Mouse (Mus musculus) megakaryocyte, embryonic 14.5 days (primary cell): ENCODE results near the gene Tbcd. TPM values are rescaled to one million over a fixed set of nuclear protein-coding genes. Genes with fewer than 3 reads are reported as not detected.

Experiments
- H3K27me3 ChIP-seq: replicated peaks from 2 replicates; pipeline ENCODE3; 2012; ENCODE audit warnings: inconsistent platforms
- H3K36me3 ChIP-seq: replicated peaks from 2 replicates; pipeline ENCODE3; 2012; ENCODE audit warnings: low read length, inconsistent platforms, mixed read lengths
- H3K4me1 ChIP-seq: 2 replicates; pipeline ENCODE4 v1.6.1; 2012; ENCODE audit warnings: inconsistent platforms
- H3K4me3 ChIP-seq: replicated peaks from 2 replicates; pipeline ENCODE3; 2012; ENCODE audit warnings: moderate library complexity, mild to moderate bottlenecking, inconsistent platforms
- H3K9me3 ChIP-seq: 2 replicates; pipeline ENCODE4 v1.6.1; 2012; ENCODE audit warnings: inconsistent platforms
- FLI1 ChIP-seq: IDR thresholded peaks from 2 replicates; pipeline ENCODE4 v1.6.1; 2012; ENCODE audit warnings: low read length, inconsistent platforms, mixed read lengths
- GATA1 ChIP-seq: IDR thresholded peaks from 3 replicates; pipeline ENCODE4 v1.6.1; 2012; ENCODE audit warnings: mixed read lengths, low read length, inconsistent platforms, borderline replicate concordance
- polyA plus RNA-seq: library from polyadenylated mRNA; stranded (reverse); fragments of >175 nt; gene quantifications from 2 replicates; pipeline ENCODE4 v1.2.3, GENCODE M21; 2012; ENCODE audit warnings: low replicate concordance; ENCODE audit not compliant: insufficient read depth

The Tbcd gene
- polyA plus RNA-seq, 1 experiment, result 3.3 TPM

DNA sequence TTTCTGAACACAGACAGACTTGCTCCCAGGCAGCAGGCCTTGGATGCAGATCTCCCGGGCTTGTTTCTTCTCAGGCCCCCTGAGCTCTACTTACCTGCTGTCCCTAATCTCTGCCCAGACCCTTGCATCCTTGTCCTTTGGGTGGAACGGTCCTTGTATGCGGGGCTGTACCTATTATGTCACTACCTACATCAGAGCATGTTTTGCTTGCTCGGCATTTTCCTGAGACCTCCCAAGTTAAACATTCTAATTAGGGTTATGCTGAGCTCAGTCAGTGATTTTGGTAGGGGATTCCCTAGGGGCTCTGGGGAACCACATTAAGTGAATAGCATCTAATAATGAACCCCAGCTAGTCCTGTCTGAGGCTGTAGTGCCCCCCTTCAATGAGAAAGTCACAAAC lies 173.3 kb downstream of the Tbcd start:
- no peak for TF ChIP-seq FLI1
- H3K36me3 ChIP-seq, result peaks cover 97% of the 10 kb centered on the region
- H3K27me3 ChIP-seq, result no peaks in the 10 kb centered on the region
- peaks cover 3% of the 10 kb centered on the region; the same call in 1 of the 2 replicates for H3K4me1 ChIP-seq
- no peak overlapping the region for H3K4me3 ChIP-seq
- H3K9me3 ChIP-seq, result no peaks in the 10 kb centered on the region

DNA sequence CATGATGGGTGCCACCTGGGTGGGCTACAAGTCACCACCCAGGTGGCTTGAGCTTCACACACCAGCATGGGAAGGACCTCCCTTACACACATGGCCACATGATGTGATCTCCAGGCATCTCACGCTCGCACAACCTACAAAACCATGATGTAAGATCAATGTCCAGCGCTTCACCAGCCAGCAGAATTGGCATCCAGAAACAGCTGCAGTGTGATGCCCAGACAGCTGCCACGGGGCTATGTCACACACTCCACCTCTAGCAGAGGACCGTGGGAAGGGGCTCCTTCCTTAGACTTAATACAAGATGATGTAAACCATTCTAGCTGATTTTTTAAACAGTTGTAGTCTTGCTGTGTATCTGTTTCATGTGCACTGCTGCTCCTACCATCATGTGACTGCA lies 175.8 kb downstream of the Tbcd start:
- no peaks in the 10 kb centered on the region for H3K27me3 ChIP-seq
- peaks cover 11% of the 10 kb centered on the region; the same call in 1 of the 2 replicates for H3K4me1 ChIP-seq
- H3K36me3 ChIP-seq, result peaks cover 97% of the 10 kb centered on the region
- H3K9me3 ChIP-seq, result no peaks in the 10 kb centered on the region
- no peak overlapping the region for H3K4me3 ChIP-seq
- TF ChIP-seq FLI1 (no peak), GATA1 (no peak)

DNA sequence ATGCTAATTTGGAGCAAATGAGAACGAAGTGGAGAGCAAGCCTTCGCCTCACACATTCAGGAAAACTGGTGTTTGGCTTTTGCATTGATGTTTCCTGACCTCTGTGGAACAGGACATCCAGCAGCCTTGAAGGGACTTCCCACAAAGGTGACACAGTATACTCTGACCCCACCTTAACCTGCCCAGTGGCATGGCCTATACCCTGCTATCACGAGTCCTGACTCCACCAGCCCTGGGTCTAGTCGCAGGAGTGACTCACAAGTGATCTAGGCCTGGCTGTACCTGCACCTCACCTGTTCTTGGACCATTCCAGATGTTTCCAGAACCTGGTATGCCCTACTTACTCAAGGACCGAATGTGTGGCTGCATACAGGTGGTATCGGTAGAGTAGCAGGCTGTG lies 177.8 kb downstream of the Tbcd start:
- Histone ChIP-seq H3K27me3 (no peaks in the 10 kb centered on the region), H3K36me3 (peaks cover 94% of the 10 kb centered on the region), H3K4me1 (peaks cover 11% of the 10 kb centered on the region; the same call in 1 of the 2 replicates), H3K9me3 (no peaks in the 10 kb centered on the region), H3K4me3 (no peak overlapping the region)
- TF ChIP-seq GATA1 (no peak), FLI1 (no peak)

DNA sequence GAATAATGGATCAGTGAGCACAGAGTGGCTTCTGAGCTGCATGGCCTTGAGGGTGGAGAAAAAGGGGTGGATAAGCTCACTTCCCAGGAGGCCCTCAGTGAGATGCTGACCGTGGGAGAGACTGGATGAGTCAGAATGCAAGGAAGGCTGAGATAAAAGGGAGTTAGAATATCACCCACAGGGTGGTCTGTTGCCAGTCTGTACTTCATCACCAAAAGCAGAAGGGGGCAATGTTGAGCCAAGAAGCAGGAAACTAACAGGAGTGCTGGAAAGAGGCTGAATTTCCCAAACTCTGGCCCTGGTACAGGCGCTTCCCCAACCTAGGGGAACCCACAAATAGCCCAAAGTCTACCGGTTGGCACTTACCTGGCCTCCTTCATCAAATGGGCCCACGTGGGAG lies 178.7 kb downstream of the Tbcd start:
- TF ChIP-seq FLI1, result no peak
- H3K36me3 ChIP-seq, result peaks cover 94% of the 10 kb centered on the region
- H3K4me3 ChIP-seq, result no peak overlapping the region
- H3K9me3 ChIP-seq, result no peaks in the 10 kb centered on the region
- peaks cover 11% of the 10 kb centered on the region; the same call in 1 of the 2 replicates for H3K4me1 ChIP-seq
- H3K27me3 ChIP-seq, result no peaks in the 10 kb centered on the region

DNA sequence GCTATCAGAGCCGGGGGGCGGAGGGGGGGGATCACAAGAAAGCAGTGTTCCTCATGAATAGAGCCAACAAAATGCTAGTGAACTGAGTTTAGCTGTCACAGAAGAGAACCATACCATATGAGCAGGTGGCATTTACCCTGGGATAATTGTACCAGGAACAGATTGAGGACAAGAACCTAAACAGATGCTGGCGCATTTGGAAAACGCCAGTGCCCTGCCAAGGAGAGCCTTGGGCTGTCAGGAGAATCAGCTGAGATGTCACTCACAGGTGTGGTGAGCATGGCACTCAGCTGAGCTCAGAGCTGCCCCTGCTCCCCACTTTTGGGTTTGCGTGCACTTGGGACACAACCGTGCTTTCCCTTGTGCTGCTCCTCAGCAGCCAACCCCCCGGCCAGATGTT lies 179.7 kb downstream of the Tbcd start:
- Histone ChIP-seq H3K36me3 (peaks cover 94% of the 10 kb centered on the region), H3K4me3 (no peak overlapping the region), H3K9me3 (no peaks in the 10 kb centered on the region), H3K4me1 (peaks cover 11% of the 10 kb centered on the region; the same call in 1 of the 2 replicates), H3K27me3 (no peaks in the 10 kb centered on the region)
- TF ChIP-seq GATA1 (no peak), FLI1 (no peak)

DNA sequence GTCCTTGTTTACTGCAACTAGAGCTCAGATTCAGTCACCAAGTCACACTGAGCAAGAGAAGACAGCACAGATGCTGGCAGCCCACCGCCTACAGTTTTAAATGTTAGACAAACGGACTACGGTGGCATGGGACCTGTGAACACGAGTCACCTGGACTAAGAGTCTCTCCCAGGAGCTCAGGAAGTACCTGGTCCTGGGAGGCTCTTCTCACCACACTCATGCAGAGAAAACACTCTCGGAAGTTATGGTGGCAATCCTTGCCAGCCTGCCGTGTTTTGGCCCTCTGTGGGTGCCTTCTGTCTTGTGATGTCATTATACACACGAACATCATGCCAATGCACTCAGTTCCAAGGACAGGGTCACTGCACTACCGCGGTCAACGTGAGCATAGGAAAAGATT lies 184.9 kb downstream of the Tbcd start:
- peaks cover 76% of the 10 kb centered on the region for H3K36me3 ChIP-seq
- no peaks in the 10 kb centered on the region for H3K27me3 ChIP-seq
- TF ChIP-seq GATA1 (no peak), FLI1 (no peak)
- no peak overlapping the region for H3K4me3 ChIP-seq
- no peaks in the 10 kb centered on the region for H3K9me3 ChIP-seq
- H3K4me1 ChIP-seq, result peaks cover 2% of the 10 kb centered on the region; the same call in 1 of the 2 replicates

DNA sequence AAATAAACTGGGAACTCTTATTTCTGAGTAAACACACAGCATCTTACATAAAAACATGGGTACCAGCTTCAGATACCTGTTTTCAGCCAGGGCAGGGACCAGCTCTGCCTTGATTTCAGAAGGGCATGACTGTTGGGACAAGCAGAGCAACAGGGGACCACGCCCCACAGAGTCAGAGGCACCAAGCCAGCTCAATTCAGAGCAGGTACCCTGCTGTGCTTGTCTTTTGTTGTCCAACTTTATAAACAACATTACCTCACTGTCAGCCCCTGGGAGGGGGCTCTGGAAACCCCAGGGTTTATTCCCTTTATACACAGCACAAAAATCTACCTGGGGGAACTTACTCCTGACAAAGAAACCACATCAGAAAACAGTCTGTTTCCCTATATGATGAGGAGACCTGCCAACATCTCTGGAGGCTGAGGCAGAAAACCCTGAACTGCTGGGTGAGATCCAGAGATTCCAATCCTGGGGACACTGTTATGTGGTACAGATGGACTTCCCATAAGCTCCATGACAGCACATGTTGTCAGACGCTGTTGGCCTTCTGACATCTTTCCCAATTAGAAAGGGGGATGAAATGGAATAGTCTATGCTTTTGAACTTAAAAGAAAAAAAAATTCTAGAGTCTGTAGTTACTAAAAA lies 189.9 kb downstream of the Tbcd start:
- Histone ChIP-seq H3K4me3 (no peak overlapping the region), H3K36me3 (peaks cover 71% of the 10 kb centered on the region), H3K9me3 (no peaks in the 10 kb centered on the region), H3K4me1 (no peaks in the 10 kb centered on the region), H3K27me3 (no peaks in the 10 kb centered on the region)
- TF ChIP-seq FLI1 (no peak), GATA1 (no peak)

DNA sequence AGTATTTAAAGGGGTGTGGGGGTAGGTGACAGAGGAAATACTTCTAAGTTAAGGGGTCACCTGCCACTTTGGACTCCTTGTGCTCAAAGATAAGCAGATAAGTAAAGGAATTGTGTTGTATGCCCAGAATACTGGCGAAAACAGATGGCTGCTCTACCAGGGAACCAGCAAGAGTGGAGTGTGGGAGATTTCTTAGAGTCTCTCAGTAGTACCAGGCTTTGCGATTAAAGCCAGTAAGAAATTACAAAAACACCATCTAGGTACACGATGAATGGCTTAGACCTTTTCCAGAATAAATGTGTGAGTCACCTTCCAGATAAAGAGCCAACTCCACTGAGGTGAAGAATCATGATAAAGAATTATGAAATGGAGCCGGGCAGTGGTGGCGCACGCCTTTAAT lies 193.6 kb downstream of the Tbcd start:
- Histone ChIP-seq H3K9me3 (no peaks in the 10 kb centered on the region), H3K4me3 (no peak overlapping the region), H3K27me3 (no peaks in the 10 kb centered on the region), H3K36me3 (peaks cover 83% of the 10 kb centered on the region), H3K4me1 (no peaks in the 10 kb centered on the region)
- TF ChIP-seq GATA1 (no peak), FLI1 (no peak)

DNA sequence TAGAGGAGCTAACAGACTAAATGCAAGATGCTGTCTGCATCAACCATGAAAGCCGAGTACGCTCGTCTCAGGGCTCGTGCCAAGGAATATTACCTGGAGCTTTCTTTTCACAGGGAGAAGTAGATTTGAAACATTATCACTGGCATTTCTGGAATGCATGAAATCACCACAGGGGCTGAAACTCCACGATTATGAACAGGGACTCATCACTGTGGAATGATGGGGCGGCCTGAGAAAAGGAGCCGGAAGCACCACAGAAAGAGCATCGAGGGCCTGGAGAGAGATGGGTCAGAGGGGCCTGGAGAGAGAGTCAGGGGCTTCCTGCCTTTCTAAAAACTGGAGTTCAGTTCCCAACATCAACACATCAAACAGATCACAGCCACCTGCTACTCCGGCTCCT lies 195.6 kb downstream of the Tbcd start:
- Histone ChIP-seq H3K9me3 (no peaks in the 10 kb centered on the region), H3K36me3 (peaks cover 86% of the 10 kb centered on the region), H3K4me3 (no peak overlapping the region), H3K4me1 (peaks cover 9% of the 10 kb centered on the region), H3K27me3 (no peaks in the 10 kb centered on the region)
- TF ChIP-seq GATA1 (no peak), FLI1 (no peak)

DNA sequence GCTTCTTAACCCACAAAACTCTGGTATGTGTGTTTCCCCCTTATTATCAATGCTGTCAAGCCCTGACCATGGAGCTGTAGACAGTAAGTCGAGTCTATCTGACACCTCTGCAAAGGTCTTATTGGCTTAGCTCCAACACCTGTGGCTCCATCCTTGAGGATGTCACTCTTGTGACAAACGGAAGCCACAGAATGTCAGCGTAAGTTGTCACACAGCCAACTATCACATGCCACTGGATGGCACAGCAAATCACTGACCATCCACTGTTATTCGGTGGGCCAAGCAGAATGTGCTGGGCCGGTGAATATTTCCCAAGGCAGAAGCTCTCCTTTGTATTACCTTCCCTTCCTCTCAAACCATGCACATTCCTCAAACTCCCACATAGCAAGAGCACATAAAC lies 196.4 kb downstream of the Tbcd start:
- Histone ChIP-seq H3K27me3 (no peaks in the 10 kb centered on the region), H3K9me3 (no peaks in the 10 kb centered on the region), H3K4me1 (peaks cover 15% of the 10 kb centered on the region), H3K36me3 (peaks cover 82% of the 10 kb centered on the region), H3K4me3 (no peak overlapping the region)
- TF ChIP-seq FLI1 (no peak), GATA1 (no peak)

DNA sequence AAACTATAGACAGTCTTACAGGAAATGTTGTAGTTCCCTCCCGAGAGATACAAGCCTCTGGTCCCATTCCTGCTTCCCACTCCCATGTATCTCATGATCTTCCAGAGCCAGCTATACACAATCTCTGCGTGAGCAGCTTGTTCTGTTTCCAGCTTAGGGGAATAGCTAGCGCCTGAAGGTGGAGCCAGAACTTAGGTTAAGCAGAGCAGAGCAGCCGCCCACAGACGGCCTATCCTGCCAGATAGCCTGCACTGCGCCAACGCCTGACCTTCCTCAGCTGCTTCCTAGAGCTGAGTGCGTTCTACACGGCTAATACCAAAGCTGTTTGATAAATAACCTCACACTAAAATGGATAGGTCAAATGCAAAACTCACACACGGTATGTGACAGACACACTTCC lies 198.2 kb downstream of the Tbcd start:
- H3K4me1 ChIP-seq, result peaks cover 25% of the 10 kb centered on the region

More for the DNA sequence above, 198.2 kb downstream of the Tbcd start:
- no peak overlapping the region for H3K4me3 ChIP-seq
- peaks cover 77% of the 10 kb centered on the region for H3K36me3 ChIP-seq
- no peaks in the 10 kb centered on the region for H3K27me3 ChIP-seq
- no peaks in the 10 kb centered on the region for H3K9me3 ChIP-seq
- TF ChIP-seq GATA1 (no peak), FLI1 (no peak)
